Mouse (Mus musculus): ENCODE measurements around the gene Trpm8. TPM values are rescaled to one million over a fixed set of nuclear protein-coding genes. Genes with fewer than 3 reads are reported as not detected.

The Trpm8 gene
- polyA plus RNA-seq, 1 experiment from 2014 or later: not detected

GRCm38 (mm10) chr1:88253106-88253505, 24.4 kb upstream of the Trpm8 start:
- whole genome bisulfite sequencing: 62% methylated on average over 8 of the region's 8 CpGs
- H3K4me3 ChIP-seq (replicated peaks; ENCODE audit: low read depth, low read length): no peak overlapping the region
- no peaks in the 10 kb centered on the region for H3K4me1 ChIP-seq (replicated peaks; ENCODE audit: insufficient read depth, low read length)
- TF ChIP-seq CTCF (IDR thresholded peaks at IDR 0.05; ENCODE audit: low read depth): no peak
- H3K9me3 ChIP-seq (replicated peaks; ENCODE audit: low read length): peaks cover 17% of the 10 kb centered on the region
- no peak overlapping the region for H3K9ac ChIP-seq (ENCODE audit: low read depth, low read length)
- H3K36me3 ChIP-seq (ENCODE audit: insufficient read depth, low read length): no peaks in the 10 kb centered on the region
- DNase-seq (ENCODE audit: low spot score) (no peak), ATAC-seq (replicated peaks; ENCODE audit: low FRiP score, low read depth) (0 out of 2 replicates have a peak, but pooled peaks have one; percentile 8)
- H3K27me3 ChIP-seq (ENCODE audit: insufficient read depth, low read length): no peaks in the 10 kb centered on the region
- no peak overlapping the region for H3K27ac ChIP-seq
- H3K4me2 ChIP-seq (ENCODE audit: low read length): no peak overlapping the region

- H3K4me1 ChIP-seq (replicated peaks; ENCODE audit: insufficient read depth, low read length): no peaks in the 10 kb centered on the region
- H3K36me3 ChIP-seq (ENCODE audit: insufficient read depth, low read length): no peaks in the 10 kb centered on the region
- H3K4me3 ChIP-seq (replicated peaks; ENCODE audit: low read depth, low read length): no peak overlapping the region
- H3K9ac ChIP-seq (ENCODE audit: low read depth, low read length): no peak overlapping the region
- no peak overlapping the region for H3K27ac ChIP-seq
- 70% methylated on average over 6 of the region's 6 CpGs for WGBS
- no peaks in the 10 kb centered on the region for H3K27me3 ChIP-seq (ENCODE audit: insufficient read depth, low read length)
- H3K4me2 ChIP-seq (ENCODE audit: low read length): no peak overlapping the region
- DNase-seq (ENCODE audit: low spot score) (no peak), ATAC-seq (replicated peaks; ENCODE audit: low FRiP score, low read depth) (no peak)
- H3K9me3 ChIP-seq (replicated peaks; ENCODE audit: low read length): peaks cover 17% of the 10 kb centered on the region
- TF ChIP-seq CTCF (IDR thresholded peaks at IDR 0.05; ENCODE audit: low read depth): no peak
Observed at GRCm38 (mm10) chr1:88253540-88253939, 23.9 kb upstream of the Trpm8 start.

- no peak overlapping the region for H3K4me3 ChIP-seq (replicated peaks; ENCODE audit: low read depth, low read length)
- ATAC-seq (replicated peaks; ENCODE audit: low FRiP score, low read depth) (no peak), DNase-seq (ENCODE audit: low spot score) (no peak)
- no peak overlapping the region for H3K4me2 ChIP-seq (ENCODE audit: low read length)
- TF ChIP-seq CTCF (IDR thresholded peaks at IDR 0.05; ENCODE audit: low read depth): no peak
- no peak overlapping the region for H3K27ac ChIP-seq
- no peaks in the 10 kb centered on the region for H3K27me3 ChIP-seq (ENCODE audit: insufficient read depth, low read length)
- peaks cover 16% of the 10 kb centered on the region for H3K9me3 ChIP-seq (replicated peaks; ENCODE audit: low read length)
- WGBS: 79% methylated on average over 12 of the region's 12 CpGs
- H3K4me1 ChIP-seq (replicated peaks; ENCODE audit: insufficient read depth, low read length): peaks cover 8% of the 10 kb centered on the region
- H3K36me3 ChIP-seq (ENCODE audit: insufficient read depth, low read length): 0 out of 2 replicates have a peak, but pooled peaks cover 2% of the 10 kb centered on the region
- no peak overlapping the region for H3K9ac ChIP-seq (ENCODE audit: low read depth, low read length)
Observed at GRCm38 (mm10) chr1:88254793-88255465, 22.5 kb upstream of the Trpm8 start.

- Histone ChIP-seq H3K4me3 (replicated peaks; ENCODE audit: low read depth, low read length) (no peak overlapping the region), H3K36me3 (ENCODE audit: insufficient read depth, low read length) (peaks cover 8% of the 10 kb centered on the region; the same call in 1 of the 2 replicates), H3K4me1 (replicated peaks; ENCODE audit: insufficient read depth, low read length) (peaks cover 11% of the 10 kb centered on the region), H3K27me3 (ENCODE audit: insufficient read depth, low read length) (no peaks in the 10 kb centered on the region), H3K4me2 (ENCODE audit: low read length) (no peak overlapping the region), H3K27ac (no peak overlapping the region), H3K9me3 (replicated peaks; ENCODE audit: low read length) (peaks cover 10% of the 10 kb centered on the region), H3K9ac (ENCODE audit: low read depth, low read length) (no peak overlapping the region)
- WGBS: 61% methylated on average over 2 of the region's 2 CpGs
- TF ChIP-seq CTCF (IDR thresholded peaks at IDR 0.05; ENCODE audit: low read depth): no peak
- ATAC-seq (replicated peaks; ENCODE audit: low FRiP score, low read depth): no peak
- DNase-seq (ENCODE audit: low spot score): no peak
Observed at GRCm38 (mm10) chr1:88255466-88255857, 22.0 kb upstream of the Trpm8 start.

- Histone ChIP-seq H3K36me3 (ENCODE audit: insufficient read depth, low read length) (peaks cover 15% of the 10 kb centered on the region), H3K27ac (no peak overlapping the region), H3K27me3 (ENCODE audit: insufficient read depth, low read length) (no peaks in the 10 kb centered on the region), H3K4me3 (replicated peaks; ENCODE audit: low read depth, low read length) (no peak overlapping the region), H3K4me1 (replicated peaks; ENCODE audit: insufficient read depth, low read length) (peaks cover 11% of the 10 kb centered on the region), H3K4me2 (ENCODE audit: low read length) (no peak overlapping the region), H3K9ac (ENCODE audit: low read depth, low read length) (no peak overlapping the region), H3K9me3 (replicated peaks; ENCODE audit: low read length) (0 out of 2 replicates have a peak, but pooled peaks cover 3% of the 10 kb centered on the region)
- no peak for DNase-seq (ENCODE audit: low spot score)
- no peak for ATAC-seq (replicated peaks; ENCODE audit: low FRiP score, low read depth)
- TF ChIP-seq CTCF (IDR thresholded peaks at IDR 0.05; ENCODE audit: low read depth): no peak
- 79% methylated on average over 13 of the region's 13 CpGs for WGBS
Observed at GRCm38 (mm10) chr1:88255989-88256754, 21.3 kb upstream of the Trpm8 start.

- Histone ChIP-seq H3K9ac (ENCODE audit: low read depth, low read length) (no peak overlapping the region), H3K36me3 (ENCODE audit: insufficient read depth, low read length) (peaks cover 23% of the 10 kb centered on the region), H3K4me1 (replicated peaks; ENCODE audit: insufficient read depth, low read length) (peaks cover 14% of the 10 kb centered on the region), H3K9me3 (replicated peaks; ENCODE audit: low read length) (no peaks in the 10 kb centered on the region), H3K27me3 (ENCODE audit: insufficient read depth, low read length) (no peaks in the 10 kb centered on the region), H3K4me3 (replicated peaks; ENCODE audit: low read depth, low read length) (no peak overlapping the region), H3K4me2 (ENCODE audit: low read length) (no peak overlapping the region), H3K27ac (no peak overlapping the region)
- no peak for ATAC-seq (replicated peaks; ENCODE audit: low FRiP score, low read depth)
- WGBS: 75% methylated on average over 10 of the region's 10 CpGs
- TF ChIP-seq CTCF (IDR thresholded peaks at IDR 0.05; ENCODE audit: low read depth): no peak
- no peak for DNase-seq (ENCODE audit: low spot score)
Observed at GRCm38 (mm10) chr1:88256886-88257663, 20.4 kb upstream of the Trpm8 start.

All from kidney, postnatal 0 days (tissue).